Mouse (Mus musculus) spleen, adult 2 months (tissue): Measurements from ENCODE around the gene Oit3. TPM values are rescaled to one million over a fixed set of nuclear protein-coding genes. Genes with fewer than 3 reads are reported as not detected.
A peak's percentile ranks its signal among the peaks of the same experiment; 100 is the strongest.

Source experiments
- DNase-seq, 2 experiments: peaks; one replicate each; pipeline versions ENCODE4 v3.0.0 to v3.0.0-alpha.2; 2012 to 2021; ENCODE audit warnings: low spot score in 2 of 2, low read depth in 1 of 2
- H3K27ac ChIP-seq: fragments of 200-500 bp; 2 replicates; pipeline ENCODE4 v1.5.1; 2012; ENCODE audit warnings: low read length, inconsistent platforms; ENCODE audit not compliant: insufficient read depth
- H3K27me3 ChIP-seq: fragments of 200-500 bp; 2 replicates; pipeline ENCODE4 v1.6.1; 2012; ENCODE audit warnings: mild to moderate bottlenecking, moderate library complexity, low read length, inconsistent platforms; ENCODE audit not compliant: control insufficient read depth, insufficient read depth
- H3K36me3 ChIP-seq: fragments of 200-500 bp; 2 replicates; pipeline ENCODE4 v1.6.1; 2012; ENCODE audit warnings: mild to moderate bottlenecking, low read length, inconsistent platforms; ENCODE audit not compliant: control insufficient read depth, insufficient read depth
- H3K4me1 ChIP-seq: fragments of 200-500 bp; 2 replicates; pipeline ENCODE4 v1.6.1; 2011; ENCODE audit warnings: inconsistent platforms; ENCODE audit not compliant: control insufficient read depth, insufficient read depth, insufficient read length
- H3K4me3 ChIP-seq: fragments of 200-500 bp; 2 replicates; pipeline ENCODE4 v1.5.1; 2011; ENCODE audit warnings: mild to moderate bottlenecking, inconsistent platforms; ENCODE audit not compliant: insufficient read depth, insufficient read length; ENCODE audit errors: extremely low read depth
- CTCF ChIP-seq: fragments of 200-500 bp; IDR thresholded peaks from 2 replicates; pipeline ENCODE4 v1.5.1; 2011; ENCODE audit warnings: mild to moderate bottlenecking, inconsistent platforms; ENCODE audit not compliant: insufficient read depth, insufficient read length, insufficient replicate concordance; ENCODE audit errors: extremely low read depth
- POLR2A ChIP-seq: fragments of 200-500 bp; IDR thresholded peaks from 2 replicates; pipeline ENCODE4 v1.6.1; 2011; ENCODE audit warnings: low read depth, low read length, inconsistent platforms
- WGBS: fragments of 180-500 bp; shearing (Covaris S2); methylation state at CpG from one replicate; pipeline ENCODE4 v1.1.7; 2018; 5-methylcytosine and 5-hydroxymethylcytosine counted together
- polyA plus RNA-seq: library from polyadenylated mRNA; depleted of rRNA; stranded (reverse); fragments of >200 nt; gene quantifications from 2 replicates; pipeline ENCODE4 v1.2.3, GENCODE M21; 2012

Oit3 gene
- polyA plus RNA-seq, 1 experiment, result 5.2 TPM

DNA sequence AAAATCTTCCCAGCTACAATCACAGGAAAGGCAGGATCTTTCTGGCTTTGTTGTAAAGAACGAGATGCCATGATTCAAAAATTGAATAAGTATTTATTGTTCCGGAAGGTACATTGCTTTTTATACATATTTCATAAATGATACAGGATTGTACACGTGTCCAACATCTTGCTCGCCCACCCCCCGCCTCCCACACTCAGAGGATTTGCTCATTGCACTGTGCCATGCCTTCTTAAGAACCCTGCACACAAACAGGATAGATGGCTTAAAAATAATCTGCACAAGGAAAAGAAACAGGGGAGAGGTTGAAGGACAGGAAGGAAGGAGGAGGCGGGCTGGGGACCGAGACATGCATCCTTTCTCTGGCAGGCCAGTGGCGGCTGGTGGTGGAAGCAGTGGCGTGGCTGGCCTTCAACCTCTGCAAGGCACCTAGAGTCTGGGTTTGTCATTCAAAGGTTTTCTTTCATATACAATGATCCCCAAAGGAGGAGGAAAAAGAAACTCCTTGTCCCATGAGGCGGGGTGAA lies 5.4 kb upstream of the Oit3 start:
- peaks cover 2% of the 10 kb centered on the region; the same call in 1 of the 2 replicates for H3K36me3 ChIP-seq
- no peak overlapping the region for H3K4me3 ChIP-seq
- H3K27ac ChIP-seq, result no peak overlapping the region
- WGBS, result 79% methylated on average over 10 of the region's 10 CpGs
- H3K4me1 ChIP-seq, result no peaks in the 10 kb centered on the region
- no peaks in the 10 kb centered on the region for H3K27me3 ChIP-seq
- no peak for TF ChIP-seq CTCF
- no peak for TF ChIP-seq POLR2A
- DNase-seq, result no peak

DNA sequence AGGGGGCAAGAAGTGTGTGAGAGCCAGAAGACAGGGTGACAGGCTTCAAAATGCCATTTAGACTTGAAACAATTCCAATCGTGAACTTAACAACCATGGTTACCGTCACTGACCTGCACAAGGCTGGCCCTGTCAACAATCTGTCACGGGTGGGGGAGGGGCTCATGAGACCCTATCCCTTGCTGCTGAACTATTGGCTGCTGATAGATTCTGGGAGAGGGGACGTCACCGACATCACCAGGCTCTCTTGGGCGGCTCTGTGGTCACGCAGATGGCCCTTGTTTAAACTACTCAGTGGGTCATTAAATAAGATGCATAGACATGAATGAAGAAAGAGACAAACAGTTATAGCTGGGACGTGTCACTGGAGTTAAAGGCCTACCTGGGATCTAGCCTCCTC lies 3.1 kb upstream of the Oit3 start:
- no peak for DNase-seq
- no peaks in the 10 kb centered on the region for H3K4me1 ChIP-seq
- H3K36me3 ChIP-seq, result no peaks in the 10 kb centered on the region
- TF ChIP-seq CTCF (no peak), POLR2A (no peak)
- no peak overlapping the region for H3K27ac ChIP-seq
- H3K4me3 ChIP-seq, result no peak overlapping the region
- H3K27me3 ChIP-seq, result no peaks in the 10 kb centered on the region
- 67% methylated on average over 8 of the region's 8 CpGs for WGBS

- WGBS, result 39% methylated on average over 3 of the region's 3 CpGs
- no peak for DNase-seq
- Histone ChIP-seq H3K27ac (no peak overlapping the region), H3K36me3 (no peaks in the 10 kb centered on the region), H3K4me1 (no peaks in the 10 kb centered on the region), H3K27me3 (no peaks in the 10 kb centered on the region), H3K4me3 (no peak overlapping the region)
- no peak for TF ChIP-seq POLR2A
Measured at GRCm38 (mm10) chr10:59444106-59444505, 2.5 kb upstream of the Oit3 start.

GRCm38 (mm10) chr10:59443212-59443611 lies 1.6 kb upstream of the Oit3 start:
- WGBS, result 31% methylated on average over 7 of the region's 7 CpGs
- DNase-seq, result no peak
- Histone ChIP-seq H3K27ac (no peak overlapping the region), H3K4me1 (no peaks in the 10 kb centered on the region), H3K27me3 (no peaks in the 10 kb centered on the region), H3K4me3 (no peak overlapping the region), H3K36me3 (no peaks in the 10 kb centered on the region)
- TF ChIP-seq CTCF (no peak), POLR2A (no peak)

DNA sequence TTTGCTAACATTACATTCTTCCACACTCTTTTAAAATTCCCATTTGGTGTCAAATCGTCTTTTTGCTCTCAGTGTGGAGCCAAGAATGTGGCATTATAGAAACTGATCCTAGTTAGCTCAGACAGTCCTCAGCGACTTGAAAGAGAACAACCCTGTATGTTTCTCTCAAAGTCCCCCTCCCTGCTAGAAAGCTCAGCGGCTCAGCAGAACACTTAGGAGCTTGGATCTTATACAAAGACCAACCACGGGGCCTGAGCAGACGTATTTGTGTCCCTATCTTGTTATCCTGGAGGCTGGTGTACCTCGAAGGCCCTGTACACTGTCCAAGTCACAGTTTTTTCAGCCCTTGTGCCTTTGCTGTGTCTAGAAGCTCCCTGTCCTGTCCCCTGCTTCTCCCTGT lies 1.4 kb downstream of the Oit3 start:
- DNase-seq, result no peak
- WGBS, result 75% methylated on average over 6 of the region's 6 CpGs
- no peaks in the 10 kb centered on the region for H3K4me1 ChIP-seq
- H3K4me3 ChIP-seq, result no peak overlapping the region
- TF ChIP-seq POLR2A, result no peak
- no peak for TF ChIP-seq CTCF
- no peaks in the 10 kb centered on the region for H3K27me3 ChIP-seq
- 0 out of 2 replicates have a peak overlapping the region, but pooled peaks have one; percentile 17 for H3K27ac ChIP-seq
- no peaks in the 10 kb centered on the region for H3K36me3 ChIP-seq

GRCm38 (mm10) chr10:59439508-59439931 lies 2.1 kb downstream of the Oit3 start:
- 65% methylated on average over 5 of the region's 5 CpGs for WGBS
- Histone ChIP-seq H3K27ac (peak overlapping the region; percentile 41; the same call in 1 of the 2 replicates), H3K4me3 (no peak overlapping the region)

GRCm38 (mm10) chr10:59438651-59439050 lies 2.9 kb downstream of the Oit3 start:
- H3K27me3 ChIP-seq, result no peaks in the 10 kb centered on the region
- no peak for TF ChIP-seq CTCF
- TF ChIP-seq POLR2A, result no peak
- WGBS, result 93% methylated on average over 12 of the region's 12 CpGs
- no peak overlapping the region for H3K27ac ChIP-seq
- H3K4me3 ChIP-seq, result no peak overlapping the region
- no peaks in the 10 kb centered on the region for H3K36me3 ChIP-seq
- H3K4me1 ChIP-seq, result no peaks in the 10 kb centered on the region
- DNase-seq, result no peak

More at GRCm38 (mm10) chr10:59439508-59439931, 2.1 kb downstream of the Oit3 start:
- H3K4me1 ChIP-seq, result no peaks in the 10 kb centered on the region
- TF ChIP-seq POLR2A (no peak), CTCF (no peak)
- no peaks in the 10 kb centered on the region for H3K36me3 ChIP-seq
- no peak for DNase-seq
- H3K27me3 ChIP-seq, result no peaks in the 10 kb centered on the region
